Mouse (Mus musculus) heart, adult 10 weeks (tissue): ENCODE results near the gene Adgrf3. TPM values are rescaled to one million over a fixed set of nuclear protein-coding genes. Genes with fewer than 3 reads are reported as not detected.

ENCODE experiments used
- polyA plus RNA-seq: library from polyadenylated mRNA; stranded (reverse); fragments of 350-450 nt; fragmentation: Illumina TruSeq; extraction: RNeasy Lipid Tissue Mini Kit (QIAGEN cat#74804); gene quantifications from one replicate; pipeline ENCODE4 v1.2.3, GENCODE M21; 2014; ENCODE audit warnings: low read depth, low replicate concordance

Gene Adgrf3
- polyA plus RNA-seq: not detected

GRCm38 (mm10) chr5:30205493-30205892 lies at the start of gene Adgrf3:
Gene Adgrf3 (minus strand): TSS chr5:30205722.

DNA sequence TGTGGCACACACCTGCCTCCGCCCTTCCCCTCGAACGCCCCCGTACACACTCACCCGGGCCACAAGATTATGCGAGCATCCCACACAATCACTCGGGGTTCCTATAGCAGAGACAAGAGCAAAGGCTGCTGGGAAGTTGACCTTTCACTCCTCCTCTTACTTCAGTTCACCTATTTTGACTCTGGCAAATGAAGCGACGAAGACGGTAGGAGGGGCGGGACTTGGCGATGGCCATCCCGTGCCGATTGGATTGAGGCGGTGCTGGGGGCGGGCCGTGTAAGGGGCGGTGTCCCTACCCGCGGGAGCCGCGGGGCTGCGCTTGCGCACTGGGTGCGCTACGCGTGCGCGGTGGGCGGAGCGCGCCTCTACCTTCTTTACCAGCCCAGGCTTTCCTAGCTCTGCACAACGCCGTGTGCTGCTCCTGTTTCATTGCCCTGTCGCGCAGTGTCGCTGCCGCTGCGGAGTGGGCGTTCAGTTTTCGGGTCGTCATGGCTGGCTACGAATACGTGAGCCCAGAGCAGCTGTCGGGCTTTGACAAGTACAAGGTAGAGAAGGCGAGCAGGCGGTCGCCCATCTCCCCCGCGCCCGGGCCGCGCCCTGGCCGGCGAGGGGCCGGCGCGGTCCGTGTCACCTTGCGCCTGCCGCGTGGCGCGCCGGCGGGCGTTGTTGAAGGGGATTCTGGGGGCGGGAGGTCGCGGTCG lies 26.9 kb upstream of the Adgrf3 start, which contains the start of gene Selenoi:
Selenoi (plus strand) TSS at position 311 of the 701 bp plus-strand sequence.

DNA sequence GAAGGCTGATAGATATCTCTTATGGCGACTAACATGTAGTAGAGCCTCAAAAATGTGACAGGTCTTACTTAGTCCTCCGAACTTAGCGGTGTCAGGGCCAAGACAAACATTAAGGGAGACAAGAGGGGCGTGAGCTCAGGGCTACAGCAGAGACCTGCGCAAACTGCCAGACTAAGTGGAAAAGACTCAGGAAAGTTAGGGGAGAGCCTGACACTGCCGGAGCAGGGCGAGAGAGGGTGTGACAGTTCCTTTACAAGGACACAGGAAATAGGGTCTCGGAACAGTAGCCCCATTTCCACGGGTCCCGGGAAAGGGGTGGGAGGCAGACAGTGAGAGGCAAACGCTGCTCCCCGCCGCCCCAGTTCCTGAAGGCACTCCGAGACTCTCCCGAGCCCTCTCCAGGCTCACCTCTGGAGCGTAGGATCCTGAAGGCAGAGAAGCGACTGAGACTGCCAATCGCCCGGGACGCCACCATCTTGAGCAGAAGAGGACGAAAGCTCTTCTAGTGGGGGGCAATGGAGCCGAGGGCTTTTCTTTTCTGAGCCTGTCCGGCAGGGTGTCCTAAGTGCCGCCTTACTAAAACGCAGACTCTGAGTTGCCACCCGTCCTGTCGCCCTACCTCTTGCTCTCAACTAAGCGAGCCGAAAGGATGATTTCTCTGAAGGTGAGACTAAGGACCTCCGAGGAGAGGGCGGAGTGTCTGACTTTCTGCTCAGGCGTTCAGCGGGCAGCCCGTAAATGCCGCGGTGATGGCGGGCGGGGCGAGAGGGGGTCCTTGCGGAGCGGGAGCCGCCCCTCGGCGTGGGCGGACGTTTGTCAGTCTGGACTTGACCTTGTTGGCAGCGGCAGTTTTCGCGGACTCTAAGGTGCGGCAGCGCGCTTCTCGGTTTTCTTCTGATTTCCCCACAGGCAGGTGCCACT lies 50.8 kb downstream of the Adgrf3 start, which contains the start of the genes Hadha and Hadhb:
Hadha (minus strand) TSS at position 689 of the 921 bp plus-strand sequence.
Hadhb (plus strand) TSS at position 775 of the 921 bp plus-strand sequence.

Other genes starting within 250 kb of the Adgrf3 start
- not detected for gene Il6, start 192.6 kb downstream of the Adgrf3 start, polyA plus RNA-seq
- gene Tyms, start 132.1 kb downstream of the Adgrf3 start, polyA plus RNA-seq: 2.3 TPM
- gene Garem2, start 100.6 kb downstream of the Adgrf3 start, polyA plus RNA-seq: not detected
- not detected for gene 3110082J24Rik, start 99.6 kb downstream of the Adgrf3 start, polyA plus RNA-seq
- 1,067 TPM for gene Hadha, start 50.6 kb downstream of the Adgrf3 start, polyA plus RNA-seq
- gene Hadhb, start 50.5 kb downstream of the Adgrf3 start, polyA plus RNA-seq: 2,267 TPM
- 10.6 TPM for gene Selenoi, start 26.9 kb upstream of the Adgrf3 start, polyA plus RNA-seq
- gene Drc1, start 75.7 kb upstream of the Adgrf3 start, polyA plus RNA-seq: not detected